Mouse (Mus musculus) forebrain, embryonic 13.5 days (tissue): ENCODE data around the gene Ugt1a8. TPM values are rescaled to one million over a fixed set of nuclear protein-coding genes. Genes with fewer than 3 reads are reported as not detected.
A peak's percentile ranks its signal among the peaks of the same experiment; 100 is the strongest.
"Not testable (repeated sequence)": the region's sequence is repeated elsewhere in the genome, so short reads cannot be mapped to it uniquely, and the experiment has no call there.

Source experiments
- ATAC-seq: fragments of 200-750 bp; cut with Nextera tagmentation; 2 replicates; pipeline ENCODE4 v1.8.0; 2017
- H3K27ac ChIP-seq: fragments of 300-500 bp; sonication (generic); 2 replicates; pipeline ENCODE4 v1.5.1; 2015; ENCODE audit warnings: inconsistent platforms, mild to moderate bottlenecking, moderate library complexity
- H3K27me3 ChIP-seq: fragments of 300-500 bp; sonication (generic); 2 replicates; pipeline ENCODE4 v1.6.1; 2015; ENCODE audit warnings: mild to moderate bottlenecking, inconsistent platforms
- H3K36me3 ChIP-seq: fragments of 300-500 bp; sonication (generic); 2 replicates; pipeline ENCODE4 v1.6.1; 2015; ENCODE audit warnings: mild to moderate bottlenecking, inconsistent platforms; ENCODE audit not compliant: poor library complexity, severe bottlenecking
- H3K4me1 ChIP-seq: fragments of 300-500 bp; sonication (generic); 2 replicates; pipeline ENCODE4 v1.6.1; 2015; ENCODE audit warnings: inconsistent platforms
- H3K4me2 ChIP-seq: fragments of 300-500 bp; sonication (generic); 2 replicates; pipeline ENCODE4 v1.6.1; 2015; ENCODE audit warnings: inconsistent platforms, mild to moderate bottlenecking, moderate library complexity
- H3K4me3 ChIP-seq: fragments of 300-500 bp; sonication (generic); 2 replicates; pipeline ENCODE4 v1.5.1; 2015; ENCODE audit warnings: mild to moderate bottlenecking, inconsistent platforms
- H3K9ac ChIP-seq: fragments of 300-500 bp; sonication (generic); 2 replicates; pipeline ENCODE4 v1.6.1; 2015; ENCODE audit warnings: mild to moderate bottlenecking, inconsistent platforms
- H3K9me3 ChIP-seq: fragments of 300-500 bp; sonication (generic); replicated peaks from 2 replicates; pipeline ENCODE4 v1.6.1; 2016; ENCODE audit warnings: inconsistent platforms
- WGBS: fragments of 180-500 bp; shearing (Covaris S2); methylation state at CpG from one replicate; pipeline ENCODE4 v1.1.7; 2015; 5-methylcytosine and 5-hydroxymethylcytosine counted together
- polyA plus RNA-seq: library from polyadenylated mRNA; unstranded; fragments of >200 nt; fragmentation: Nextera tagmentation; extraction: Ambion mirVana; gene quantifications from 2 replicates; pipeline ENCODE4 v1.2.1, GENCODE M21; 2015

The Ugt1a8 gene
- polyA plus RNA-seq, 1 experiment from 2014 or later, result not detected

DNA sequence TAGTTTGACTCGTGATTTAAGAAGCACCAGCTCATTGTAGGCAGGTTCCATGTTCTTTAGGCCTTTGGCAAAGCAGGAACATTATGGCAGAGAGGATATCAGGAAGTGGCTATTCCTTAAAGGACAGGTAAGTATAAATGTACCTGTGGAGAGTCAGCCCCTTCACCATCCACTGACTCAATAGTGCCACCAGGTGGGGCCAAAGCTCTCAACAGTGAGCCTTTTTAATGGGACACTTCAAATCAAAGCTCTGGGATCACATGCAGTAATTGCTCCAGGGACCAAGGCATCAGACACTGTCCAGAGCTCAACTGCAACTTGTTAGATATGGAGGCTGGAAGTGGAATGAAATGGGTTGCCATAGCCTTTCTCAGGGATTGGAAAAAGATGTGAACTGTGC, 33.9 kb downstream of the Ugt1a8 start:
- not testable (repeated sequence) for H3K9ac ChIP-seq, H3K27me3 ChIP-seq, H3K27ac ChIP-seq, H3K36me3 ChIP-seq, H3K4me1 ChIP-seq, H3K4me3 ChIP-seq, ATAC-seq, H3K9me3 ChIP-seq, H3K4me2 ChIP-seq
- WGBS, result no CpG with 5 or more reads among the region's 1 CpGs

- H3K4me2 ChIP-seq, H3K27me3 ChIP-seq, H3K4me3 ChIP-seq, H3K36me3 ChIP-seq, H3K9ac ChIP-seq, H3K9me3 ChIP-seq, H3K4me1 ChIP-seq, ATAC-seq, H3K27ac ChIP-seq: not testable (repeated sequence)
- WGBS, result 82% methylated on average over 4 of the region's 4 CpGs
These were observed 38.3 kb downstream of the Ugt1a8 start for GRCm38 (mm10) chr1:88125827-88126360.

DNA sequence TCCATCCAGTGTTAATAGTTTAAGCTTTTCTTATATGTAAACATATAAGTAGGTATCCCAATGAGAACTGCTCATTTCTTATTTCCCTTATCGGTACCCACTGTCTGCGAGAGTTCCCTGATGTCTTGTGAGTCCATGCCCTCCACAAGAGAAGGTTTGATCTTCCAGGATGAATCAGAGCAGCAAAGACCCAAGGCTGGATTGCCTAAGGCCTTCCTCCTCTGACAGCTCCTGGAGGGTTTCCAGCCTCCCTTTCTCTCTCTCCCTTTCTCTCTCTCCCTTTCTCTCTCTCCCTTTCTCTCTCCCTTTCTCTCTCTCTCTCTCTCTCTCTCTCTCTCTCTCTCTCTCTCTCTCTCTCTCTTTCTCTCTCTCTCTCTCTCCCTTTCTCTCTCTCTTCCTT, 41.5 kb downstream of the Ugt1a8 start:
- not testable (repeated sequence) for H3K9me3 ChIP-seq, H3K4me1 ChIP-seq, H3K36me3 ChIP-seq, H3K27me3 ChIP-seq, H3K9ac ChIP-seq, H3K27ac ChIP-seq, H3K4me2 ChIP-seq, H3K4me3 ChIP-seq, ATAC-seq
- WGBS, result 88% methylated on average over 2 of the region's 2 CpGs

GRCm38 (mm10) chr1:88130223-88130622, 42.6 kb downstream of the Ugt1a8 start:
- not testable (repeated sequence) for ATAC-seq, H3K27ac ChIP-seq, H3K9me3 ChIP-seq, H3K9ac ChIP-seq, H3K4me2 ChIP-seq, H3K4me3 ChIP-seq, H3K36me3 ChIP-seq, H3K27me3 ChIP-seq
- H3K4me1 ChIP-seq, result peaks cover 11% of the 10 kb centered on the region
- WGBS, result 90% methylated on average over 1 of the region's 1 CpGs

DNA sequence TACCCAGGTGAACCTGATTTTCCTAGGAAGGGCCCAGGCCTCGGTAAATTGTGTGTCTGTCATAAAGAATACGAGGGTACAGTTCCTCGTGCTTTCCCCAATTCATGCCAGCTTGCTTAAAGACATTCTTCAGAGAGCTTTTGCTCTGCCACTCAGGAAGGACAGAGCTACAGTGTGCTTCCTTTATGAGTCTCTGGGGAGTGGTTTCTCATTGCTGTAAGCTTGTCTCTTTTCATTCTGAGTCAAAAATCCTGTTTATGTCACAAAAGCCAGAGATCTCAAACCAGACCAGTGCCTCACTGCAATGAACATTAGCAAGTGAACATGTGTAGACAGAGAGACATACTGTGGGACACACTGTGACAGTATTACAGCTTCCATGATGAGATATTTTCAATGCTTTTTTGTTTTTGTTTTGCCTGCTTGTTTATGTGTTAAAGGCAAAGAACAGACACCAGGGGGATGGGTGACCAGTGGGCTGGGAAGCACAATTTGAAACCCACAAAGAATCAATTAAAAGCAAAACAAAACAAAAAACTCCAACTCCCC, 46.4 kb downstream of the Ugt1a8 start:
- Histone ChIP-seq H3K9me3 (no peaks in the 10 kb centered on the region), H3K4me2 (no peak overlapping the region), H3K9ac (no peak overlapping the region), H3K27me3 (no peaks in the 10 kb centered on the region), H3K27ac (peak overlapping the region; percentile 31; the same call in 1 of the 2 replicates), H3K36me3 (no peaks in the 10 kb centered on the region), H3K4me3 (no peak overlapping the region), H3K4me1 (peaks cover 11% of the 10 kb centered on the region)
- 33% methylated on average over 3 of the region's 3 CpGs for WGBS
- ATAC-seq, result 0 out of 2 replicates have a peak, but pooled peaks have one; percentile 16

- Histone ChIP-seq H3K27ac (peak within 1 kb of the TSS; percentile 31; the same call in 1 of the 2 replicates), H3K4me1 (peaks cover 11% of the 10 kb centered on the region)
- peak; percentile 68 for ATAC-seq
- H3K4me2 ChIP-seq, H3K9me3 ChIP-seq, H3K36me3 ChIP-seq, H3K4me3 ChIP-seq, H3K27me3 ChIP-seq, H3K9ac ChIP-seq: not testable (repeated sequence)
- WGBS, result 43% methylated on average over 5 of the region's 5 CpGs
These were observed 46.9 kb downstream of the Ugt1a8 start, which contains the start of gene Ugt1a6a for GRCm38 (mm10) chr1:88134457-88135011. Gene Ugt1a6a (plus strand): TSS chr1:88134809.

DNA sequence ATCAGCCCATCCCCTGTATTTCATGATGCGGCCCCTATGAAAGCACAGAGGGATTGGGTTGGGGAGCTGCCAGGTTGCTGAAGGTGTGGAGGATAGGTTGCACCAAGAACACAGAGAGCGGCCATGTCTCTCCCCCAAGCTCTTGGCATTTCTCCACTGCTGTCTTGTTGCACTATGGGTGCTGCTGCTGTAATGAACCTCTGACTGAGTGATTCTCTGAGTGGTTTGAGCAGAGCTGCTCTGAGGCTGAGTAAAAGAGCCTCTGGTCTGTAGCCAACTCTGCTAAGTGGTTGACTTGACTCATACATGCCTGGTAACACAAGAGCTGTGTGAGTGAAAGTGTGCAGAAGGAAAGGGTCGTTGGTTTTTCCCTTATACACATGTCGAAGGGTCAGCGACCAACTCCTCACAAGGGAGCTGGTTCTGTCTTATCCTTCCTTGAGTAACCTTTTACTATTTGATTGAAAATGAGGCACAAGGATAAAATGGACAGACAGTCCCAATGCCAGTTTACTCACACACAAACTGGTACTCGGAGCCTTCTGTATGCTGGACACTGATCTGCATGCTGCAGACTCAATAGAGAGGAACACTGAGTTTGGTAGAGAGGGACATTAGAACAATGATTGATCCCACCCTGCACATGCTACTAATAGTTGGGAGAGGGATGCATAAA, 47.8 kb downstream of the Ugt1a8 start:
- not testable (repeated sequence) for H3K4me3 ChIP-seq, H3K27ac ChIP-seq, H3K9ac ChIP-seq, H3K4me2 ChIP-seq, H3K27me3 ChIP-seq, H3K36me3 ChIP-seq, ATAC-seq, H3K9me3 ChIP-seq
- H3K4me1 ChIP-seq, result peaks cover 11% of the 10 kb centered on the region
- WGBS, result 82% methylated on average over 5 of the region's 6 CpGs

GRCm38 (mm10) chr1:88136646-88137045, 49.0 kb downstream of the Ugt1a8 start:
- Histone ChIP-seq H3K4me2 (no peak overlapping the region), H3K9me3 (no peaks in the 10 kb centered on the region), H3K4me1 (peaks cover 11% of the 10 kb centered on the region), H3K27me3 (no peaks in the 10 kb centered on the region), H3K9ac (no peak overlapping the region), H3K27ac (no peak overlapping the region), H3K4me3 (no peak overlapping the region), H3K36me3 (no peaks in the 10 kb centered on the region)
- no peak for ATAC-seq
- WGBS, result 76% methylated on average over 2 of the region's 2 CpGs

DNA sequence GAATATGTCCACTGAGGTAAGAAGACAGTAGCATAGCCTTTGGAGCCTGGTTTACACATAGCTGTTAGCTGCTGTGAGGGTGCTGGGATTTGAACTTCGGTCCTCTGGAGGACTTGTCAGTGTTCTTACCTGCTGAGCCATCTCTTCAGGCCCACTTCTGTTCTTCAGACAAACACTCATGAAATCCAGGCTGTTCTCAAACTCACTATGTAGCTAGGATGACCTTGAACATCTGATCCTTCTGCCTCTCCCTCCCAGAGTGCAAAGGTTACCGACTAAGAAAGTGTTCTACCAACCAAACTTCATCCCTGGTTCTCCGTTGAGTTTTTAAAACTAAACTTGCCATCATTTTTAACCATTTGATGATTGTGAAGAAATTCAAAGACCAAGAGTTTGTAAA, 49.7 kb downstream of the Ugt1a8 start:
- ATAC-seq, result no peak
- no peak overlapping the region for H3K9ac ChIP-seq
- H3K27me3 ChIP-seq, result no peaks in the 10 kb centered on the region
- H3K27ac ChIP-seq, result no peak overlapping the region
- H3K9me3 ChIP-seq, result no peaks in the 10 kb centered on the region
- WGBS, result 86% methylated on average over 3 of the region's 3 CpGs
- H3K4me2 ChIP-seq, result no peak overlapping the region
- peaks cover 11% of the 10 kb centered on the region for H3K4me1 ChIP-seq
- H3K36me3 ChIP-seq, result no peaks in the 10 kb centered on the region
- no peak overlapping the region for H3K4me3 ChIP-seq

GRCm38 (mm10) chr1:88138145-88138544, 50.5 kb downstream of the Ugt1a8 start:
- no peaks in the 10 kb centered on the region for H3K36me3 ChIP-seq
- peaks cover 11% of the 10 kb centered on the region for H3K4me1 ChIP-seq
- ATAC-seq, result no peak
- H3K4me2 ChIP-seq, result no peak overlapping the region
- WGBS, result 93% methylated on average over 1 of the region's 1 CpGs
- no peak overlapping the region for H3K9ac ChIP-seq
- H3K27ac ChIP-seq, result no peak overlapping the region
- H3K27me3 ChIP-seq, result no peaks in the 10 kb centered on the region
- H3K9me3 ChIP-seq, result no peaks in the 10 kb centered on the region
- no peak overlapping the region for H3K4me3 ChIP-seq

GRCm38 (mm10) chr1:88140492-88140891, 52.9 kb downstream of the Ugt1a8 start:
- H3K27ac ChIP-seq, H3K4me3 ChIP-seq, ATAC-seq, H3K36me3 ChIP-seq, H3K9ac ChIP-seq, H3K9me3 ChIP-seq, H3K4me1 ChIP-seq, H3K4me2 ChIP-seq, H3K27me3 ChIP-seq: not testable (repeated sequence)
- WGBS, result 72% methylated on average over 1 of the region's 1 CpGs

DNA sequence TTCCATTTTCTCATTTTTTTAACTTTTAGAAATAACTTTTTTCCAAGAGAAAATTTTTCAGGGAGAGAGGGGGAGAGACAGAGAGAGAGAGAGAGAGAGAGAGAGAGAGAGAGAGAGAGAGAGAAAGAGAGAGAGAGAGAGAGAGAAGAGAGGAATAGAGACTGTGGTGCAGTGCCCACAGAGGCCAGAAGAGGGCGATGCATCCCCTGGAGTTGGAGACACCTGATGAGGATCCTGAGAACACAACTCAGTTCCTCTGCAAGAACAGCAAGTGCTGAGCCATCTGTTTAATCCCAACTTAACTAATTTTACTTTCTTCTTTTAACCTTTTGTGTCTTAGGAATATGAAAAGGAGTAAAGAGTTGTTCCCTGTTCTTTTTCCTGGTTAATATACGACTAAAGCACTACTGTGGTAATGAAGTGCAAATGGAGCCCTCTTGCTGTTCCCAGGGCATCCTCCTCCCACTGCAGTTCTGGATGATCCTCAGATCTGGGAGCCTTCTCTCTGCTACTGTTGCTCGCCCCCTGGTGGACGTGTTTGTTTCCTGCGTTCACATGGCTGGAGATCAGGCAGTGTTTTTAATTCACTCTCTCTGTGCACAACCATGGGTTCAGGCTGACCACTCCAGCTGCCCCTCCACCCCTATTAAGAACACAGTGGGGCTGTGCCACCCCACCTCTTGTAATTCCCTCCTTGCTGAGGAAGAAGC, 56.5 kb downstream of the Ugt1a8 start:
- H3K4me1 ChIP-seq, H3K27me3 ChIP-seq, H3K4me3 ChIP-seq, H3K4me2 ChIP-seq, H3K27ac ChIP-seq, H3K9me3 ChIP-seq, H3K9ac ChIP-seq, H3K36me3 ChIP-seq: not testable (repeated sequence)
- WGBS, result 3% methylated on average over 5 of the region's 5 CpGs
- ATAC-seq, result peak; percentile 33; the same call in 1 of the 2 replicates
